Mouse (Mus musculus) testis, adult 2 months (tissue): ENCODE data around the gene Sox5.

Source experiments
- CTCF ChIP-seq: fragments of 200-500 bp; IDR thresholded peaks from 2 replicates; pipeline ENCODE4 v1.5.1; 2012; ENCODE audit warnings: low read depth, mild to moderate bottlenecking, inconsistent platforms, low read length, moderate library complexity; ENCODE audit not compliant: control insufficient read depth, insufficient read depth, insufficient replicate concordance
- POLR2A ChIP-seq: fragments of 200-500 bp; IDR thresholded peaks from 2 replicates; pipeline ENCODE4 v1.6.1; 2012; ENCODE audit warnings: low read depth, mild to moderate bottlenecking, inconsistent platforms, low read length, moderate library complexity; ENCODE audit not compliant: control insufficient read depth

GRCm38 (mm10) chr6:143826786-143827185 is 955.0 kb downstream of the Sox5 start:
- TF ChIP-seq CTCF: no peak
- no peak for TF ChIP-seq POLR2A
